Comparison of ENCODE assay signal across 8 mouse cellular contexts in the genomic region with DNA sequence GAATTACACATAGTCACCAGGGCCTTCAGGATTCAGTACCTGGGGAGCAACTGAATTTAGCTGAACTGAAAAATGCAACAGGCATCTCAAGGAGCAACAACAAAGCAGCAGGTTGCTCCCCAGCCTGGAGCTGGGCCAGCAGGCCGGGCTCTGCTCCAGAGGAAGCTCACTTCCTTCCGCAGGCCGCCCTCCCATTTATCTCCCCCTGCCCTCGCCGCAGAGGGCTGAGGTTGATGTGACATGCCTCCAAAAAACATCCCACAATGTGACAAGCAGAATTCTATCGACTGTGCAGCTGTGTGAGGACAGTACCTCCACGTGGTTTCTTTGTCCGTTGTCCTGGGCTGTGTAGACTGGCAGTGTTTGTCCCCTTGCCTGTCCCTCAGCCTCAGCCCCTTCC. TPM values are rescaled to one million over a fixed set of nuclear protein-coding genes. Genes with fewer than 3 reads are reported as not detected.
A peak's percentile ranks its signal among the peaks of the same experiment; 100 is the strongest.
DNase-seq lines count a peak whose midpoint lies in the region; ATAC-seq and TF ChIP-seq lines count a peak whose summit lies in the region.

No protein-coding gene starts in this region.

- no peaks in the 10 kb centered on the region for H3K9me3 ChIP-seq in heart, embryonic 12.5 days (replicated peaks)
- no peaks in the 10 kb centered on the region for H3K9me3 ChIP-seq in lung, embryonic 14.5 days (ENCODE audit: low read depth, low read length)

- H3K4me1 ChIP-seq in heart, embryonic 12.5 days (replicated peaks), result peaks cover 27% of the 10 kb centered on the region
- 0 out of 2 replicates have a peak, but pooled peaks cover 6% of the 10 kb centered on the region for H3K4me1 ChIP-seq in lung, embryonic 14.5 days (ENCODE audit: insufficient read depth)

- H3K27ac ChIP-seq in heart, embryonic 12.5 days (ENCODE audit: poor library complexity, severe bottlenecking), result peak overlapping the region; percentile 75
- H3K27ac ChIP-seq in lung, embryonic 14.5 days (ENCODE audit: low read depth), result peak overlapping the region; percentile 65

- no peak overlapping the region for H3K4me3 ChIP-seq in heart, embryonic 12.5 days
- no peak overlapping the region for H3K4me3 ChIP-seq in lung, embryonic 14.5 days (ENCODE audit: low read depth, low read length)

- no peak overlapping the region for H3K9ac ChIP-seq in heart, embryonic 12.5 days
- H3K9ac ChIP-seq in lung, embryonic 14.5 days, result peak overlapping the region; percentile 16; the same call in 1 of the 2 replicates

- no peaks in the 10 kb centered on the region for H3K27me3 ChIP-seq in heart, embryonic 12.5 days (replicated peaks)
- no peaks in the 10 kb centered on the region for H3K27me3 ChIP-seq in lung, embryonic 14.5 days (ENCODE audit: insufficient read depth, low read length)

- no peak for TF ChIP-seq CTCF in lung, embryonic 14.5 days (IDR thresholded peaks at IDR 0.05; ENCODE audit: low read depth)

- peak; percentile 58 for DNase-seq in urinary bladder, postnatal 14 days (ENCODE audit: low spot score)
- no peak for DNase-seq in urinary bladder, adult 2 months (ENCODE audit: low spot score)
- DNase-seq in cerebellum, postnatal 10 days, result peak; percentile 83 to 84
- peak; percentile 79 for DNase-seq in kidney, adult 9 months
- peak; percentile 83 for DNase-seq in lung, embryonic 14.5 days
- DNase-seq in right cerebral cortex, postnatal 4 days, result peak; percentile 61
- no peak for DNase-seq in yolk sac, embryonic 10.5 days (ENCODE audit: low spot score)

- peak; percentile 77 for ATAC-seq in heart, embryonic 12.5 days (ENCODE audit: insufficient number of reproducible peaks, low FRiP score)
- ATAC-seq in lung, embryonic 14.5 days (ENCODE audit: insufficient read depth), result peak; percentile 71

- peaks cover 6% of the 10 kb centered on the region for H3K36me3 ChIP-seq in heart, embryonic 12.5 days
- H3K36me3 ChIP-seq in lung, embryonic 14.5 days (ENCODE audit: insufficient read depth), result 0 out of 2 replicates have a peak, but pooled peaks cover 4% of the 10 kb centered on the region

- 30% methylated on average over 8 of the region's 8 CpGs for WGBS in heart, embryonic 12.5 days
- WGBS in lung, embryonic 14.5 days, result 20% methylated on average over 8 of the region's 8 CpGs

- H3K4me2 ChIP-seq in heart, embryonic 12.5 days, result no peak overlapping the region
- H3K4me2 ChIP-seq in lung, embryonic 14.5 days, result no peak overlapping the region

RNA-seq across cellular contexts. Expression of a gene that starts 44.3 kb away (rescaled TPM):
- 51.0 and 51.8 TPM in 2 replicates for polyA plus RNA-seq in urinary bladder, adult 2 months (2012; rRNA removed)
- polyA plus RNA-seq in heart, embryonic 12.5 days (2016; fragmentation: Nextera tagmentation; extraction: Ambion mirVana), result 28.9 and 29.6 TPM in 2 replicates
- polyA plus RNA-seq in lung, embryonic 14.5 days (2014; fragmentation: Nextera tagmentation; extraction: Ambion mirVana), result 37.0 and 38.8 TPM in 2 replicates

RNA-seq across cellular contexts. Expression of a gene that starts 55.6 kb away (rescaled TPM):
- 17.3 and 22.7 TPM in 2 replicates for polyA plus RNA-seq in urinary bladder, adult 2 months (2012; rRNA removed)
- polyA plus RNA-seq in heart, embryonic 12.5 days (2016; fragmentation: Nextera tagmentation; extraction: Ambion mirVana), result 3.8 and 3.9 TPM in 2 replicates
- 3.6 TPM in 2 replicates for polyA plus RNA-seq in lung, embryonic 14.5 days (2014; fragmentation: Nextera tagmentation; extraction: Ambion mirVana)

Comparison
In these comparisons a context has a peak if more than half of its experiments do, and no peak if none do; other contexts are left out.
1. DNase-seq: peak in urinary bladder, postnatal 14 days (single experiment), cerebellum, postnatal 10 days (2 of 2), kidney, adult 9 months (single experiment), lung, embryonic 14.5 days (single experiment) and right cerebral cortex, postnatal 4 days (single experiment); none in urinary bladder, adult 2 months (single experiment) and yolk sac, embryonic 10.5 days (single experiment).